Mouse (Mus musculus) ES-E14 (cell line): ENCODE data around the gene Olfr461. TPM values are rescaled to one million over a fixed set of nuclear protein-coding genes. Genes with fewer than 3 reads are reported as not detected.

ENCODE experiments used
- DNase-seq: peaks from one replicate; pipeline ENCODE4 v3.0.0-alpha.2; 2013; ENCODE audit warnings: low read depth, low spot score
- H3K27ac ChIP-seq: 2 replicates; pipeline ENCODE4 v1.5.1; 2012; ENCODE audit warnings: low read depth, mild to moderate bottlenecking, low read length, moderate library complexity, mixed read lengths; ENCODE audit not compliant: poor library complexity, insufficient read depth, severe bottlenecking
- H3K36me3 ChIP-seq: 2 replicates; pipeline ENCODE4 v1.6.1; 2012; ENCODE audit warnings: mild to moderate bottlenecking, low read length, moderate library complexity, mixed read lengths; ENCODE audit not compliant: control insufficient read depth, poor library complexity, insufficient read depth, severe bottlenecking
- H3K4me1 ChIP-seq, 2 experiments: fragments of 150-350 bp in 1 of 2; sonication (generic) in 1 of 2; 2 replicates each; pipeline ENCODE4 v1.6.1; 2012; ENCODE audit warnings: low read length in 2 of 2, mild to moderate bottlenecking in 1 of 2, mixed read lengths in 1 of 2; ENCODE audit not compliant: control insufficient read depth in 2 of 2, insufficient read depth in 2 of 2, poor library complexity in 1 of 2
- H3K4me3 ChIP-seq, 2 experiments: fragments of 150-350 bp in 1 of 2; sonication (generic) in 1 of 2; 2 replicates each; pipeline ENCODE4 v1.5.1; 2012; ENCODE audit warnings: low read length in 2 of 2, low read depth in 1 of 2, mild to moderate bottlenecking in 1 of 2, mixed read lengths in 1 of 2; ENCODE audit not compliant: insufficient read depth in 1 of 2, poor library complexity in 1 of 2, severe bottlenecking in 1 of 2
- H3K9ac ChIP-seq: 2 replicates; pipeline ENCODE4 v1.6.1; 2012; ENCODE audit warnings: low read depth, mild to moderate bottlenecking, low read length, mixed read lengths; ENCODE audit not compliant: poor library complexity, insufficient read depth, severe bottlenecking
- H3K9me3 ChIP-seq: fragments of 150-350 bp; sonication (generic); 2 replicates; pipeline ENCODE4 v1.6.1; 2012; ENCODE audit warnings: low read depth, mild to moderate bottlenecking, low read length; ENCODE audit not compliant: control insufficient read depth, insufficient read depth
- CHD2 ChIP-seq: IDR thresholded peaks from 2 replicates; pipeline ENCODE4 v1.6.1; 2014; ENCODE audit warnings: mild to moderate bottlenecking, low read depth, low read length, inconsistent platforms
- HCFC1 ChIP-seq: IDR thresholded peaks from 2 replicates; pipeline ENCODE4 v1.6.1; 2012; ENCODE audit warnings: low read length, inconsistent platforms, borderline replicate concordance; ENCODE audit not compliant: insufficient read depth
- MAFK ChIP-seq: IDR thresholded peaks from 2 replicates; pipeline ENCODE4 v1.6.1; 2014; ENCODE audit warnings: mild to moderate bottlenecking, low read depth, low read length, inconsistent platforms; ENCODE audit not compliant: insufficient read depth
- ZC3H11A ChIP-seq: IDR thresholded peaks from 2 replicates; pipeline ENCODE4 v1.6.1; 2012; ENCODE audit warnings: low read depth, mild to moderate bottlenecking, inconsistent platforms, low read length, borderline replicate concordance
- ZNF384 ChIP-seq: IDR thresholded peaks from 2 replicates; pipeline ENCODE4 v1.6.1; 2012; ENCODE audit warnings: low read depth, low read length, inconsistent platforms
- in situ Hi-C, 2 experiments: fragments of 600-800 bp; cut with MboI; formaldehyde crosslinking; loops; one replicate each; pipeline ENCODE4 v1.15.1; 2025; ENCODE audit warnings: low sequenced_read_pairs in 2 of 2, inconsistent platforms in 1 of 2; ENCODE audit not compliant: unreplicated experiment in 2 of 2
- total RNA-seq: library from RNA; depleted of rRNA; stranded (reverse); fragments of 300-350 nt; gene quantifications from 2 replicates; pipeline ENCODE4 v1.2.3, GENCODE M21; 2012

The Olfr461 gene
- total RNA-seq, 1 experiment: not detected

DNA sequence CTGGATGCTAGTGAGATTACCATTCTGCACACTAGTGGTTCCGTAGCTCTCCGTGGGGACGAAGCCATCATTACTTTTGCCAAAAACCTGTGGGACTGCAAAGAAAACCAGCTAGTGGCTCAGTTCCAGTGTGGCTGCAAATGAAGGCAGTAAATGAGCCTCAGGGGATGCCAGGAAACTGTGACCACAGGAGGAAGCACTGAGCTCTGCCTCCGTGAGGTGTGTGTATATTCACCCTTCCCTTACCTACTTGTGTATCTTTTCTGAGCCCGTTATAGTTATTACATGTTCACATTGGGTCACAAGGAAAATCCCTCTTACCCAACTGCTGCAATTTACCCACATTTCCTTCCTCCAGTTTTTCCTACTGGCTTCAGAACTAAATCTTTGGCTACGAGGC lies 29.5 kb upstream of the Olfr461 start:
- H3K4me1 ChIP-seq: no peaks in the 10 kb centered on the region
- in situ Hi-C loops: no loop called here
- TF ChIP-seq HCFC1: no peak
- no peak for DNase-seq
- H3K27ac ChIP-seq: no peak overlapping the region
- H3K36me3 ChIP-seq: no peaks in the 10 kb centered on the region
- no peaks in the 10 kb centered on the region for H3K9me3 ChIP-seq
- no peak overlapping the region for H3K9ac ChIP-seq
- no peak overlapping the region for H3K4me3 ChIP-seq

DNA sequence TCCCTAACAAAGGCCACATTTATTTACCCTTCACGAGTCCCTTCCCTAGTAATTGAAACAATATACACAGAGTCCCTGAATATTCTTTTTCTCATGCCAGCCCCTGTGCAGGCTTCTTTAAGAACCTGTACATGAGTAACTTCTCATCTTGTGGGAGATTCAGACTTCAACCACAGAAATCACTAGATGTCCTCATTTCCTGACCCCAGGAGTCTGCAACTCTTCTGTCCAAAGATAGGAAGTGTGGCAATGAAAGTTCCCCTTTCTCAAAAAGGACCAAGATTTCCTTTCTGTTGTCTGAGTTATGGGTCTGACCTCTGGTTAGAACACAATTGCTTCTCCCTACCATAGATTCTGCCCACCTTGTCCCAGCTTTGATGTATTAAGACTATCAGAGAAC lies 21.5 kb upstream of the Olfr461 start:
- Histone ChIP-seq H3K4me1 (no peaks in the 10 kb centered on the region), H3K27ac (no peak overlapping the region), H3K9ac (no peak overlapping the region), H3K36me3 (no peaks in the 10 kb centered on the region), H3K9me3 (no peaks in the 10 kb centered on the region), H3K4me3 (no peak overlapping the region)
- TF ChIP-seq ZC3H11A (no peak), HCFC1 (no peak), ZNF384 (no peak), MAFK (no peak), CHD2 (no peak)
- in situ Hi-C loops: no loop called here
- DNase-seq: no peak

DNA sequence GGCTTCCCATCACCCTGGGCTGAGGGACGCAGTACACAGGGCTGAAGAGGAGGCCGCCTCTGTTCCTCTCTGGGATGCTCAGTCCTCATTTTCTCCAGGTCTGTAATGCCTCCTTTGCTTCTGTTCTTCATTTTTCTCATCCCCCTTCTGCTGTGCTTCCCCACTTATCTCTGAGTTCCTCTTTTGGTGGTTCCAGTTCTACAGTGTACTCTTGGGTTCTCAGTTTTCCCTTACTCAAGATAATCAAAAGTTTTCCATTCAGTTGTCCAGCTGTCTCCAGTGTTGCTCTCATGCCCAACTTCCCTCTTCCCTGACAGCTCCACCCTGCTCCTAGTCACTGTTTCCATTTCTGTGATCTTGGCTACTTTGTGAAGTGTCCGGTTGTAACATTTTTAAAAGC lies 18.8 kb upstream of the Olfr461 start:
- no peaks in the 10 kb centered on the region for H3K9me3 ChIP-seq
- no peaks in the 10 kb centered on the region for H3K4me1 ChIP-seq
- H3K4me3 ChIP-seq: no peak overlapping the region
- H3K27ac ChIP-seq: no peak overlapping the region
- TF ChIP-seq MAFK (no peak), ZC3H11A (no peak), ZNF384 (no peak), HCFC1 (no peak), CHD2 (no peak)
- H3K9ac ChIP-seq: no peak overlapping the region
- DNase-seq: no peak
- H3K36me3 ChIP-seq: no peaks in the 10 kb centered on the region
- in situ Hi-C loops: no loop called here

DNA sequence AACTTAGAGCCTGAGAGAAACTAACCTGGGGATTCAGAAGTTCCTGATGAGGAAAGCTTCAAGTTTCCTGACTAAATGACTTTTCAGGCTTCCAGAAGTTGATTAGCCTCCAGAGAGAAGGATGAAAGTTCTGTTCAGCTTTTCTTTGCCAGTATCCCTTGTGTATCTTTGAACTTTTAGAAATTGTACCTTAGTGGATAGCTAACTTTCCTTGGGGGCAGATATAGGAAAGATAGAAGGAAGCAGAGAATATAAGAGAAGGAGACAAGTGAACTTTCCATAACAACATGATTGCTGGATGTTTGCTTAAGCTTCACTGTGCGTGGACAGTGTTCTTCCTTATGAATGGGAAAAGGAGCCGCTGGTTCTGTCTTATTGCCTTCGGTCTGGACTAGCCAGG lies 14.3 kb upstream of the Olfr461 start, which contains the start of gene Olfr460:
Gene Olfr460, plus strand, starts transcription at position 301 of the 400 bp plus-strand sequence.
- H3K27ac ChIP-seq: no peak within 1 kb of the TSS
- H3K9me3 ChIP-seq: no peaks in the 10 kb centered on the region
- no peak within 1 kb of the TSS for H3K9ac ChIP-seq
- TF ChIP-seq MAFK: no peak
- TF ChIP-seq CHD2: no peak
- no peak for TF ChIP-seq HCFC1
- no peak for TF ChIP-seq ZC3H11A
- TF ChIP-seq ZNF384: no peak
- H3K4me3 ChIP-seq: no peak within 1 kb of the TSS
- in situ Hi-C loops: no loop called here
- H3K36me3 ChIP-seq: no peaks in the 10 kb centered on the region
- no peaks in the 10 kb centered on the region for H3K4me1 ChIP-seq
- no peak for DNase-seq

DNA sequence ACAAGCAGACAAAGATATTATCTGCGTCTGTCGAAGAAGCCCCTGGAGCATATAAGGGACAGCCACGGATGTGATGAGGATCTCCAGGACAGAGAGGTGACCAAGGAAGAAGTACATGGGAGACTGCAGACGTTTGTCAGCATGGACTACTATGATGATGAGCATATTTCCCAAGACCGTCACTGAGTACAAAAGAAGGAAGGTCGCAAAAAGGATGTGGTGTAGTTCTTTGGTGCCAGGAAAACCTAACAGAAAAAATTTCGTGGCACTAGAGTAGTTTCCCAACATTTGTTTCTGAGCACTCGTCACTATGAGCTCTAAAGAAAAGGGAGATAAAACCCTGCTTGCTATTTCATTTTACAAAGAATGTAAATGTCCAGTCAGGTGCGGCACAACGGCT lies 10.2 kb downstream of the Olfr461 start:
- no peaks in the 10 kb centered on the region for H3K9me3 ChIP-seq
- no peak overlapping the region for H3K4me3 ChIP-seq
- TF ChIP-seq ZNF384 (no peak), CHD2 (no peak), MAFK (no peak), ZC3H11A (no peak), HCFC1 (no peak)
- in situ Hi-C loops: no loop called here
- no peak for DNase-seq
- H3K4me1 ChIP-seq: no peaks in the 10 kb centered on the region
- no peak overlapping the region for H3K27ac ChIP-seq
- H3K36me3 ChIP-seq: no peaks in the 10 kb centered on the region
- no peak overlapping the region for H3K9ac ChIP-seq
